Mouse (Mus musculus) bone marrow, adult 2 months (tissue): Measurements from ENCODE around the gene Cacng6.

Experiments used
- CTCF ChIP-seq: fragments of 200-500 bp; IDR thresholded peaks from 2 replicates; pipeline ENCODE4 v1.5.1; 2011; ENCODE audit warnings: low read length, control low read depth; ENCODE audit not compliant: control insufficient read depth, insufficient read depth
- POLR2A ChIP-seq: fragments of 200-500 bp; IDR thresholded peaks from 2 replicates; pipeline ENCODE4 v1.6.1; 2011; ENCODE audit warnings: low read depth, mild to moderate bottlenecking, control low read depth, low read length, borderline replicate concordance; ENCODE audit not compliant: control insufficient read depth

DNA sequence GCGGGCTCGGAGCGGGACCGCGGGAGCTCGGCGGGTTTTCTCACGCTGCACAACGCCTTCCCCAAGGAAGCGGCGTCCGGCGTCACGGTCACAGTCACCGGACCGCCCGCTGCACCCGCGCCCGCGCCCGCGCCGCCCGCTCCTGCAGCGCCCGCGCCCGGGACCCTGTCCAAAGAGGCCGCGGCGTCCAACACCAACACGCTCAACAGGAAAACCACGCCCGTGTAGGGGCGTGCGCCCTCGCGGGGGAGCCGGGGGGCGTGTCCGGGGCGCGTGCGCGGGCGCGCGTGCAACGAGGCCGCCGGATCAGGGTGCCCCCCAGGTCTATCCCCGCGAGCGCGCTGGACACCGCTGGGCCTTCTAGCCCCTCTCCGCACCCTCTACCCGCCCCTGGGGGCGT, 8.6 kb upstream of the Cacng6 start:
- TF ChIP-seq CTCF (no peak), POLR2A (no peak)
